Mouse (Mus musculus) G1E (cell line): ENCODE measurements around the gene Atf6.

Source experiments
- CTCF ChIP-seq: IDR thresholded peaks from 2 replicates; pipeline ENCODE4 v1.5.1; 2012; ENCODE audit warnings: low read depth, low read length, inconsistent platforms, mixed read lengths
- GATA1 ChIP-seq: IDR thresholded peaks from 2 replicates; pipeline ENCODE4 v1.6.1; 2012; ENCODE audit warnings: borderline replicate concordance, low read length, inconsistent platforms, mixed read lengths
- POLR2AphosphoS5 ChIP-seq: IDR thresholded peaks from 2 replicates; pipeline ENCODE4 v1.6.1; 2012; ENCODE audit warnings: low read depth, low read length, inconsistent platforms; ENCODE audit not compliant: insufficient replicate concordance
- TAL1 ChIP-seq: conservative IDR thresholded peaks from 2 replicates; pipeline ENCODE4 v1.6.1; 2012; ENCODE audit warnings: low read depth, low read length, inconsistent platforms, mixed read lengths

DNA sequence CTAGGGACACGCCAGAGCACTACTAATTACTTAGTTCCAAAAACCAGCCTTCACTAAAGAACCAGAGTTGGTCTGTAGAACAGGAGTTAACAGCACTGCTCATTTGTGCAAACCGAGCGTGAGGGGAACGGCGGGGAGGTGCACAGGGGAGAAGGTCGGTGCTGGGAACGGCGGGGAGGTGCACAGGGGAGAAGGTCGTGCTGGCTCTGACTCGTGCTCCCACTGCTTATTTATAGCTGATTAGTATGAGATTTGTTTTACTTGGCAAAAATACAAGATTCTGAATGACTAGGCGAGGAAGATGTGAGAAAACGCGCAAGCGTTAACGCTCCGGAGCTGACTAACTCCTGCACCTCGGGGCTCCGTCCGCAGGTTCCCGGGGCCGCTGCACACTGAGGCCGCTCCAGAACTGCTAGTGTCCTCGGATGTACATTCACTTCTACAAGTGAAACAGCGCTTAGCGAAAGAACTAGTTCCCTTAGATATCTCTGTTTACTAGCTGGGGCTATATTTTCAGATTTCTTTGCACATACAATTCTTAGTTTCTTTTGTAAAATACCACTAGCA lies 96.1 kb downstream of the Atf6 start:
- TF ChIP-seq CTCF (no peak), POLR2AphosphoS5 (no peak), GATA1 (no peak), TAL1 (no peak)
